Mouse (Mus musculus): ENCODE measurements at regions not wholly inside any gene's neighbourhood (a gene's known extent, or its start where the extent isn't known, plus 50 kb on each side); places are given as distances from the start of the nearest gene placed in this dataset.

GRCm38 (mm10) chr1:77943101-77943500 is 253.8 kb downstream of the Pax3 start:
- peak in 1 of 2 experiments; percentile 72 for DNase-seq (ENCODE audit: inconsistent age in 2 of 2, low spot score in 1 of 2)

GRCm38 (mm10) chr1:77933095-77933766 is 263.7 kb downstream of the Pax3 start:
- DNase-seq (ENCODE audit: inconsistent age in 2 of 2, low spot score in 1 of 2) = no peak

DNA sequence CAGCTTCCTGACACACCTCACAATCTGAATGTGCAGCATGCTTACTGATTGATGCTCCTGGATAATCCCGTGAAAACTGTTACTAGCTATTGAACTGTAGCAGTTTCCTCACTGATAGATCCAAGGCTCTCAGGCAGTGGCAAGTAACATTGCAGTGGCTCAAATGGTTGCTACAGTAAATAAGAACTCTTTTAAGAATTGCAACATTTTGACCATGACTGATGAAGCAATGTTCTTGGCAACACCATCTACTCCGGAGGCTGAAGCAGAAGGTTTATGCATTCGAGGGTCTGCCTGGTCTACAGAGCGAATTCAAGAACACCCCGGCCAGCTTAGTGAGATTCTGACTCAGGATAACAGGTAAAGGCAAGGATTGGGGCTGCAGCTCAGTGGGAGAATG is 264.7 kb downstream of the Pax3 start:
- peak in 1 of 2 experiments; percentile 55 for DNase-seq (ENCODE audit: inconsistent age in 2 of 2, low spot score in 1 of 2)

DNA sequence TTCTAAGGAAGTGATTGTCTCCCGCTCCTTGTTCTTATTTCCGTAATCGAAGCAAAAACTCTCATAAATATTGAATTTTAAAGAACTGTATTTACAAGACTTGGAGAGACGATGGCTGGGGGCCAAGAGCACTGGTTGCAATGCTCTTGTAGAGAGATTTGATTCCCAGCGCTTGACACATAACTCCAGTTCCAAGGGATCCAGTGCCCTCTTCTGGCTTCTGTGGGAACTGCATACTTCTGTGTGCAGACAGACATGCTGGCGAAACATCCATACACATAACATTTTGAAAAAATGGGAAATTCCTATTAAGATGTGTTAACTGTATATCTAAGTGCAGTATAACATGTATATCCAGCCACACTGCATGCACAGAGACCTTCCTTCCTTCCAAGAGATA is 266.3 kb downstream of the Pax3 start:
- DNase-seq (ENCODE audit: inconsistent age in 2 of 2, low spot score in 1 of 2) = no peak

- DNase-seq (ENCODE audit: inconsistent age in 2 of 2, low spot score in 1 of 2) = no peak
Observed at GRCm38 (mm10) chr1:77929552-77929951, 267.4 kb downstream of the Pax3 start.

- no peak for DNase-seq (ENCODE audit: inconsistent age in 2 of 2, low spot score in 1 of 2)
Observed at GRCm38 (mm10) chr1:77926146-77926545, 270.8 kb downstream of the Pax3 start.

DNA sequence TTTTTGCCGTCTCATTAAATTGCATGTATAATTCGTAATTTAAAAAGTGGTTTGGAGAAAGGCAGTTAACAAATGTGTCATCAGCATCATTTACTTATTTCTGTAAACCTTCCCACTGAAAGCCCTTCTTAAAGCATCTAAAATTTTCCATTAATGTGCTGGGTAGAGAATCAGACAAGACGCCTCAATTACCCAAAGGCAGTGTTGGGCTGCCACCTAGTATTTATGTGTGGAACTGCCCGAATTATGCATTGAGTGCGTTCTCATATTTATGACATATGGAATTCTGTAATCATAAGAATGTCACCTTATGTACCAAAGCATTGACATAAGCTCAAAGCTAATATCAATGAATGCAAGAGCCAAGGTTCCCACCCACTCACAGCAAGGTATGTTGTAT is 300.7 kb downstream of the Pax3 start:
- peak in 1 of 2 experiments; percentile 31 for DNase-seq (ENCODE audit: inconsistent age in 2 of 2, low spot score in 1 of 2)

DNA sequence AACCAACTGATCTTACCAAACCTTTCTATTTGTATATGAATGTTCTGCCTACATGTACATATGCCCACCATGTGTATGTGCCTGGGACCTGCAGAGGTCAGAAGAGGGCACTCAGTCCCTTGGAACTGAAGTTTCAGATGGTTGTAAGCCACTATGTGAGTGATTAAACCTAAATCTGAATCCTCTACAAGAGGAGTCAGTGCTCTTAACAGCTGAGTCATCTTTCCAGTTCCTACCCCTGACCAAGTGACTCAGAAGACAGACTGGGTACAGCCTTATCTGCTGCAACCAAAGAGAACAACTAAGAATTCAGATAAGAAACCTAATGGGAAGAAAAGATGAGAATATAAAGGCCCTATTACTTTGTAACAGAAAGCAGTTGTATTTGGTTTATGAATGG is 317.9 kb downstream of the Pax3 start:
- DNase-seq (ENCODE audit: inconsistent age in 2 of 2, low spot score in 1 of 2) = peak; percentile 3 to 26

GRCm38 (mm10) chr1:77870125-77870524 is 326.8 kb downstream of the Pax3 start:
- no peak for DNase-seq (ENCODE audit: inconsistent age in 2 of 2, low spot score in 1 of 2)

DNA sequence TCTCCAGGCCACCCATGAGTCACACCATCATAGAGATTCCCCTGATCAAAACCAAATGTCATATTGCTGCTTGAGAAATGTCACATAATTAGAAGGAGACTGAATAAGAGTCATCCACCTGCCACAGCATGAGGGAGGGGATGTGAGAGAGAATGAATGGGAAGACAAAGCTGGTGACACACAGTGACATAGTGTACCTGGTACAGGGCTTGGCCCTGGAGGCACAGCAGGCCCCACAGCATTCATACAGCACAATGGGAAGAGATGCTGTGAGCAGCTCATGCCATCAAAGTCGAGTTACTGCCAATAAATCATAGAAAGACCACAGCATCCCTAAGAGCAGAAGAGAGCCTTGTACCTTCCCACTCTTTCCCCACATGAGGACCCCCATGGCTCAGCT is 327.8 kb downstream of the Pax3 start:
- no peak for DNase-seq (ENCODE audit: inconsistent age in 2 of 2, low spot score in 1 of 2)

DNA sequence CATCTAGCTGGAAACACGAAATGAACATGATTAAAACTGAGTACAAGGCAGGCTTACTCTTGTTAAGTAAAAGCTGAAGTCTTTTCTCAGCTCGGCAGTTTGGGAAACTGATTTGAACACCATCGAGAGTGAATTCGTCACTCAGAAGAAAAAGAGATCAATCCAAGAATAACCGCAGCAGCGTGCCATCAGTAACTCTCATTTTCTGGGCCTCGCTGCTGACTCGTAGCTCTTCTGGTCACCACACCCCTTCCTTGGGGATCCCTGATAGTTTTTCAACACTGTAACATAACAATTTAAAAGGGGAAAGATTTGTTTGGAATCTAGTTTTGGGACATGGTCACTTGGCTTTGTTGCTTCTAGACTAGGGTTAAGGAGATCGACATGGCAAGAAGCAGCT is 337.0 kb downstream of the Pax3 start:
- no peak for DNase-seq (ENCODE audit: inconsistent age in 2 of 2, low spot score in 1 of 2)

- DNase-seq (ENCODE audit: inconsistent age in 2 of 2, low spot score in 1 of 2) = no peak
Observed at GRCm38 (mm10) chr1:77854366-77854765, 339.5 kb upstream of the Epha4 start.

DNA sequence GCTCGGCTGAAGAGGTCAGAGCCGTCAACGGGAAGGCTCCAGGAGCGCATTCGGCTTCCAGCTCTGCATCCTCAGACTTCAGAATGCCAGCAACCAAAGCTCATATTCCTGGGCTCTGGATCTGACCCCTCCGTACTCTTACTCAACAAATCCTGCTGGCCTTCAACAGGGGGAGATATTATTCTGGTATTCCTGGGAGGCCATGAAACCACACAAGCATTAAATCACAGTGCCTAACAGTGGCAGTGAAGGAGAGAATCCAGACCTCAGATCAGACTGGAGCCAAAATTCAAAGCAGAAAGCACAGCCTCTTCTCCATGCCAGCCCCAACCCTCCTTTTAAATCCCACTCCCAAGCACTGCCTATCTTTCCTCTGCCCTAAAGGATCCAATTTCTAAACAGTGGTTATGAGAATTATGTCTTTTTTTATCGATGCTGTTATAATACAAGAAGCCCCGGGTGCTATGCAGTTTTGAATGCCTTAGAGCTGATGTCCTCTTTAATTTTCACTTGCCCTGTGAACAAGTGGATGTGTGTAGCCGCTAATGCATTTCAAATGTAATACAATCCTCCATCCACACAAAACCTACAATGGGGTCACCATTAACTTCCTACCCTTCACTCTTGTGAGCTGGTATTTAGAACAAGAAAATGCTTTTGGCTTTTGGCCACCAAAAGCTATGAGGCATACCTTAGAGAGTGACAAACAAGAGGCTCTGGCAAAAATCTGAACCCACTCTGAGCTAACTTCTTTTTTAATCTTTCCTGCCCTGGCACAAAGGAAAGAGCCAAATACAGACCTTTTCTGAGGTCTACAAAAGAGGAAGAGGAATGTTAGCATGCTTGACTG is 333.1 kb upstream of the Epha4 start:
- no peak for DNase-seq (ENCODE audit: inconsistent age in 2 of 2, low spot score in 1 of 2)

DNA sequence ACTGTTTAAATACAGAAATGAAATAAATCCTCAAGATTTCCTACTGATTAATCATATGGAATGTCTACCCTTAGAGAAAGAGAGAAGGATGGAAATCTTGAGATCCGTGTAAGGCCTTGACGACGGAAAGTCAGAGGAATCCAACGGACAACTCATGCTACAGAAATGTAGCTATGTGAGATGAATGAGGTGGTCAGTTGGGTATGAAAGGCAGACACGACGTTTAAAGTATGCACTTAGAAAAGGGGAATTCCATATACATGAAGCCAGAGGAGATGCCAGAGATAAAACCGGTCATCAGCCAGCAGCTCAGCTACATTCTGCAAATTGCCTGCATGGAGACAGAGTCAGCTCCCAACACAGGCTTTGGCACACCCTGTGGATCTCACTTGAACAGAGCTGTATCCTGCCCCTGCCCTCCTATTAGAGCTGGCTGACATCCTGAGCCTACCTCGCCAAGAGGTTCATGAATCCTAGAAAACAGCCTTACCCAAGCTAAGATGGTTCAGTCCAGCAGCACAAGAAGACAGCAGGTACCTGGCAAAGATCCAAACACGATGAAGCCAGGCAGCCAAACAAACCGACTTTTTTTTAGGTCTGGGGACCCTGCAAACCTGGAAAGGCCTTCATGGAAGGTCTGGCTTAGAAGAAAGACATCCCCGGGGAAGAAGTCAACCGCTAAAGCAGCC is 331.3 kb upstream of the Epha4 start:
- DNase-seq (ENCODE audit: inconsistent age in 2 of 2, low spot score in 1 of 2) = no peak

DNA sequence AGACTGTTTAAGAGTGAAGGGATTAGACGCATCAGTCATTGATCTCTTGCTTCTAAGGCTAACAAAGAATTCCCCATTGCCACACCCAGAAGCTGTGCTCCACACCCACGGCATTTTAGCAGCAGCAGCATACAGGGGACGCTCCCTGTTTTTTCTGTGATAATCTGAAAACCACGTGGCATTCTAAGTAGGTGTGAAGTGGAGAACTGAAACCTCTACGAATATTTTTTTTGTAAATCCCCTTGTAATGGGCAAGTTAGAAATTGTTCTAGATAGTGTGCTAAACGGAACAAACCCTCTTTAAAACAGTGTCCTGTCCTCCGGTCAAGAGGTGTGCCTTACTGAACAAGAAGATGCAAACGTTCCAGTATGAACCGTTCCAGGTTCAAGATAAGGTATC is 325.8 kb upstream of the Epha4 start:
- no peak for DNase-seq (ENCODE audit: inconsistent age in 2 of 2, low spot score in 1 of 2)

DNA sequence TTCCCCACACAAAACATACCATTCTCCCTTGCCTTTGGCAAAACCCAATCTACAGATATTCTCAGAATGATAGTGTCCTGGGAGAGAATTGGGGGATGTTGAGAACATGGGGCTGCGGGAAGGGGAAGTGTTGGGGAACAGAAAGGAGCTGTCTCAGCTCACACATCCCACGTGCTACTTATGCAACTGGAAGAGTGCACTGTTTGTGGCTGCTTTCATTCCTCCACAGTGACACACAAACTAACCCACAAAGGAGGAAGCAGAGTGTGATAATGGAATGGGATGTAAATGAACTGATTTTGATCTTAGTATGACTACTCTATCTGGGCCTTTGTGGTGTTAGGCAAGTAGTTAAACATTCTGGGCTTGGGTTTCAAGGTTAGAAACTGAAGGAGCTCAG is 317.3 kb upstream of the Epha4 start:
- DNase-seq (ENCODE audit: inconsistent age in 2 of 2, low spot score in 1 of 2) = no peak

- DNase-seq (ENCODE audit: inconsistent age in 2 of 2, low spot score in 1 of 2) = no peak
Observed at GRCm38 (mm10) chr1:77824716-77825387, 310.0 kb upstream of the Epha4 start.

GRCm38 (mm10) chr1:77823801-77824687 is 309.2 kb upstream of the Epha4 start:
- no peak for DNase-seq (ENCODE audit: inconsistent age in 2 of 2, low spot score in 1 of 2)

- DNase-seq (ENCODE audit: inconsistent age in 2 of 2, low spot score in 1 of 2) = no peak
Observed at GRCm38 (mm10) chr1:77820101-77820500, 305.2 kb upstream of the Epha4 start.

DNA sequence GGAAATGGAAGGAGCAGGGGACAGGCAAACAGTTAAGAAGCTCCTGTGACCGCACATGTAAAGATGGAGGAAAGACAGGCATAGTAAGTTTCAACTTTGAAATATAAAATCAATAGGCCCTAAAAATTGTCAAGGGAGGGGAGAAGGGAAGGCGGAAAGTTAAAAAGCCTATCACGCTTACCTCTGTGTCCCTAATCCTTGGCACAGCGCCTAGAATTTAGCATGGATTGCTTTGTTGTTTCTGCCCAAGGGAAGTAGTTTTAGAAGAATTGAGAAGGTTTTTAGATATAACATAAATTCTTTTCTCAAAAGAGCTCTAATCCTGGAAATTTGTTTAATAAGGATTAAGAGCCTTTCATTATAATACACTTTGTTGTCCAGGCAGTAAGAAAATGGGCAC is 300.6 kb upstream of the Epha4 start:
- no peak for DNase-seq (ENCODE audit: inconsistent age in 2 of 2, low spot score in 1 of 2)
